ENCODE assay signal across 23 mouse cellular contexts in the genomic region with DNA sequence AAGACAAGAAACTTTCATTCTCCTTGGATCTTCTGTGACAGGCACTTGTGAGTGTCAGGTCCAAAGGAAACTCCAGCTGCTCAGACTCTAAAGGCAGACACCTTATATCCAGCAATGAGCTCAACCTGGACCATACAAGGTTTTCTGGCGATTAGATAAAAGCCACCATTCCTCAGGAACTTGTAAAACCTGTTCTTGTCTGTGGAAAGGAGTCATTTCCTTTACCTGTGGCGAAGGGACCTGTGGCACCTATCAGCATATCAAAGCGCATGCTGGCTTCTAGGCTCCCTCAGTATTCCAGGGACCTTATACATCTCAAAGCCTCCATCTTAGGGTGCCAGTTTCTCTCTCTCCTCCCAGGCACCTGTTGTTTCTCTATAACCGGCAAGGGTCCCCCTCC.
"Had no signal": no experiment of that assay in that cellular context is flagged by ENCODE, and none has a peak within 500 bp of the region (broad histone marks: within the 10 kb centered on the region; RNA-seq: fewer than 3 reads in every experiment).

No protein-coding gene starts in this region.

- H3K36me3 ChIP-seq: limb, embryonic 10.5 days; limb, embryonic 13.5 days; liver, embryonic 12.5 days; liver, embryonic 15.5 days; midbrain, embryonic 15.5 days; neural tube, embryonic 12.5 days; neural tube, embryonic 15.5 days had no signal

- H3K27ac ChIP-seq: layer of hippocampus, adult 2 months; limb, embryonic 10.5 days; limb, embryonic 13.5 days; liver, embryonic 12.5 days; liver, embryonic 15.5 days; macrophage; midbrain, embryonic 15.5 days; neural tube, embryonic 12.5 days; neural tube, embryonic 15.5 days had no signal

- DNase-seq: kidney, adult 11 months; kidney, adult 8-10 months; kidney, postnatal 14 days; layer of hippocampus, adult 9-11 months; liver; lung, adult 18-20 months; right cerebral cortex, adult 18-20 months; right cerebral cortex, postnatal 14 days; right cerebral cortex, postnatal 4 days; spleen, adult 18-20 months; thymus, adult 18-20 months; thymus, postnatal 36 days had no signal

- H3K4me3 ChIP-seq: layer of hippocampus, adult 2 months; limb, embryonic 10.5 days; limb, embryonic 13.5 days; liver, embryonic 12.5 days; liver, embryonic 15.5 days; megakaryocyte, embryonic 14.5 days; midbrain, embryonic 15.5 days; neural tube, embryonic 12.5 days; neural tube, embryonic 15.5 days had no signal

- H3K9ac ChIP-seq: limb, embryonic 13.5 days; liver, embryonic 12.5 days; liver, embryonic 15.5 days; midbrain, embryonic 15.5 days; neural tube, embryonic 12.5 days; neural tube, embryonic 15.5 days had no signal

- ATAC-seq: liver, embryonic 12.5 days; midbrain, embryonic 15.5 days had no signal

- H3K9me3 ChIP-seq: limb, embryonic 10.5 days; limb, embryonic 13.5 days; liver, embryonic 12.5 days; liver, embryonic 15.5 days; megakaryocyte, embryonic 14.5 days; midbrain, embryonic 15.5 days; neural tube, embryonic 12.5 days; neural tube, embryonic 15.5 days had no signal

- H3K27me3 ChIP-seq: limb, embryonic 13.5 days; liver, embryonic 12.5 days; megakaryocyte, embryonic 14.5 days; midbrain, embryonic 15.5 days; neural tube, embryonic 12.5 days; neural tube, embryonic 15.5 days had no signal

- H3K4me2 ChIP-seq: limb, embryonic 13.5 days; liver, embryonic 12.5 days; liver, embryonic 15.5 days; midbrain, embryonic 11.5 days; midbrain, embryonic 15.5 days; neural tube, embryonic 12.5 days; neural tube, embryonic 15.5 days had no signal

- H3K4me1 ChIP-seq: limb, embryonic 13.5 days; midbrain, embryonic 15.5 days; neural tube, embryonic 12.5 days; neural tube, embryonic 15.5 days had no signal
